Mouse (Mus musculus) MEL (cell line): ENCODE data around the gene Edem3. TPM values are rescaled to one million over a fixed set of nuclear protein-coding genes. Genes with fewer than 3 reads are reported as not detected.

ENCODE experiments used
- DNase-seq: peaks from one replicate; pipeline ENCODE4 v3.0.0; 2011; ENCODE audit warnings: low read depth, low spot score
- H3K27ac ChIP-seq: 2 replicates; pipeline ENCODE4 v1.5.1; 2012; ENCODE audit warnings: low read depth, mild to moderate bottlenecking, control low read depth, low read length, moderate library complexity; ENCODE audit not compliant: control insufficient read depth
- H3K27me3 ChIP-seq, 2 experiments: fragments of 150-350 bp in 1 of 2; sonication (generic) in 1 of 2; 2 replicates each; pipeline ENCODE4 v1.6.1; 2012; ENCODE audit warnings: low read length in 2 of 2, mild to moderate bottlenecking in 2 of 2, improper control_type of control experiment in 1 of 2, moderate library complexity in 1 of 2; ENCODE audit not compliant: insufficient read depth in 2 of 2, control insufficient read depth in 1 of 2
- H3K36me3 ChIP-seq, 2 experiments: 2 replicates each; pipeline ENCODE4 v1.6.1; 2012 to 2014; ENCODE audit warnings: low read length in 2 of 2, improper control_type of control experiment in 1 of 2, inconsistent platforms in 1 of 2, mild to moderate bottlenecking in 1 of 2; ENCODE audit not compliant: insufficient read depth in 2 of 2, control insufficient read depth in 1 of 2
- H3K4me1 ChIP-seq, 2 experiments: fragments of 150-350 bp in 1 of 2; sonication (generic) in 1 of 2; 2 replicates each; pipeline ENCODE4 v1.6.1; 2012; ENCODE audit warnings: low read length in 2 of 2, improper control_type of control experiment in 1 of 2, mild to moderate bottlenecking in 1 of 2; ENCODE audit not compliant: insufficient read depth in 2 of 2, control insufficient read depth in 1 of 2
- H3K4me3 ChIP-seq, 2 experiments: fragments of 150-350 bp in 1 of 2; sonication (generic) in 1 of 2; 2 replicates each; pipeline ENCODE4 v1.5.1; 2012; ENCODE audit warnings: low read depth in 2 of 2, low read length in 2 of 2, mild to moderate bottlenecking in 2 of 2, moderate library complexity in 2 of 2, control low read depth in 1 of 2, improper control_type of control experiment in 1 of 2; ENCODE audit not compliant: control insufficient read depth in 1 of 2, insufficient read depth in 1 of 2
- H3K79me2 ChIP-seq: 2 replicates; pipeline ENCODE4 v1.6.1; 2012; ENCODE audit warnings: mild to moderate bottlenecking, low read length, moderate library complexity; ENCODE audit not compliant: control insufficient read depth, poor library complexity, insufficient read depth
- H3K9ac ChIP-seq: 2 replicates; pipeline ENCODE4 v1.6.1; 2012; ENCODE audit warnings: low read depth, mild to moderate bottlenecking, control low read depth, low read length, moderate library complexity; ENCODE audit not compliant: control insufficient read depth, poor library complexity, severe bottlenecking
- H3K9me3 ChIP-seq: fragments of 150-350 bp; sonication (generic); replicated peaks from 2 replicates; pipeline ENCODE4 v1.6.1; 2012; ENCODE audit warnings: mild to moderate bottlenecking, low read length, improper control_type of control experiment, moderate library complexity; ENCODE audit not compliant: insufficient read depth
- CTCF ChIP-seq, 3 experiments: IDR thresholded peaks in 2 of 3; conservative IDR thresholded peaks in 1 of 3; 2 replicates each; pipeline ENCODE4 v1.5.1; 2011 to 2012; ENCODE audit warnings: low read length in 3 of 3, low read depth in 2 of 3, mild to moderate bottlenecking in 2 of 3, improper control_type of control experiment in 1 of 3, inconsistent platforms in 1 of 3, mixed read lengths in 1 of 3, moderate library complexity in 1 of 3; ENCODE audit not compliant: control insufficient read depth in 1 of 3, insufficient read depth in 1 of 3, poor library complexity in 1 of 3, severe bottlenecking in 1 of 3
- EP300 ChIP-seq, 2 experiments: IDR thresholded peaks; 2 replicates each; pipeline ENCODE4 v1.6.1; 2011; ENCODE audit warnings: improper control_type of control experiment in 2 of 2, low read length in 2 of 2, low read depth in 1 of 2, mild to moderate bottlenecking in 1 of 2
- GABPA ChIP-seq: IDR thresholded peaks from 2 replicates; pipeline ENCODE4 v1.6.1; 2012; ENCODE audit warnings: low read depth, mild to moderate bottlenecking, inconsistent platforms, low read length, improper control_type of control experiment, moderate library complexity
- MAX ChIP-seq: IDR thresholded peaks from 2 replicates; pipeline ENCODE4 v1.6.1; 2011; ENCODE audit warnings: low read length, improper control_type of control experiment
- MXI1 ChIP-seq: IDR thresholded peaks from 2 replicates; pipeline ENCODE4 v1.6.1; 2011; ENCODE audit warnings: mild to moderate bottlenecking, low read depth, low read length, improper control_type of control experiment
- NELFE ChIP-seq: IDR thresholded peaks from 2 replicates; pipeline ENCODE4 v1.6.1; 2011; ENCODE audit warnings: low read depth, low read length, improper control_type of control experiment
- RAD21 ChIP-seq: IDR thresholded peaks from 2 replicates; pipeline ENCODE4 v1.6.1; 2011; ENCODE audit warnings: mild to moderate bottlenecking, low read depth, low read length, improper control_type of control experiment
- RCOR1 ChIP-seq: IDR thresholded peaks from 2 replicates; pipeline ENCODE4 v1.6.1; 2012; ENCODE audit warnings: low read depth, mild to moderate bottlenecking, inconsistent platforms, low read length, improper control_type of control experiment
- SMC3 ChIP-seq: IDR thresholded peaks from 2 replicates; pipeline ENCODE4 v1.6.1; 2011; ENCODE audit warnings: low read depth, low read length, improper control_type of control experiment
- UBTF ChIP-seq: IDR thresholded peaks from 2 replicates; pipeline ENCODE4 v1.6.1; 2012; ENCODE audit warnings: low read depth, mild to moderate bottlenecking, inconsistent platforms, low read length, improper control_type of control experiment, moderate library complexity, borderline replicate concordance; ENCODE audit not compliant: insufficient read depth
- ZC3H11A ChIP-seq: IDR thresholded peaks from 2 replicates; pipeline ENCODE4 v1.6.1; 2012; ENCODE audit warnings: low read depth, mild to moderate bottlenecking, inconsistent platforms, low read length, improper control_type of control experiment
- ZKSCAN1 ChIP-seq: IDR thresholded peaks from 2 replicates; pipeline ENCODE4 v1.6.1; 2012; ENCODE audit warnings: low read depth, mild to moderate bottlenecking, inconsistent platforms, low read length, improper control_type of control experiment, moderate library complexity
- polyA plus RNA-seq, 2 experiments: library from polyadenylated mRNA; stranded (reverse) in 1 of 2; unstranded in 1 of 2; fragments of >175 nt in 1 of 2; fragments of >200 nt in 1 of 2; gene quantifications; 2 replicates each; pipeline versions ENCODE4 v1.2.1 to v1.2.4; 2012; ENCODE audit warnings: low replicate concordance in 2 of 2, low read depth in 1 of 2; ENCODE audit not compliant: insufficient read length in 2 of 2, insufficient read depth in 1 of 2, missing spikeins in 1 of 2
- total RNA-seq: library from RNA; depleted of rRNA; stranded (reverse); fragments of 300-350 nt; gene quantifications from 2 replicates; pipeline ENCODE4 v1.2.3, GENCODE M21; 2012

Edem3 gene
- total and polyA plus RNA-seq, 3 experiments: 11.6 to 15.6 TPM; not detected in 1

- Histone ChIP-seq H3K27ac (no peak overlapping the region), H3K79me2 (no peaks in the 10 kb centered on the region), H3K4me1 (no peaks in the 10 kb centered on the region), H3K9ac (no peak overlapping the region), H3K9me3 (no peaks in the 10 kb centered on the region), H3K36me3 (no peaks in the 10 kb centered on the region), H3K27me3 (peaks cover 0 to 5% of the 10 kb centered on the region in 2 experiments; a peak in 1 of 4 replicates), H3K4me3 (no peak overlapping the region)
- TF ChIP-seq ZC3H11A: no peak
- DNase-seq: no peak
Observed at GRCm38 (mm10) chr1:151845252-151845832, 90.2 kb downstream of the Edem3 start.

- DNase-seq: no peak
- no peaks in the 10 kb centered on the region for H3K9me3 ChIP-seq
- no peak overlapping the region for H3K4me3 ChIP-seq
- H3K27ac ChIP-seq: no peak overlapping the region
- no peaks in the 10 kb centered on the region for H3K36me3 ChIP-seq
- H3K27me3 ChIP-seq: peaks cover 0 to 3% of the 10 kb centered on the region in 2 experiments; a peak in 1 of 4 replicates
- no peaks in the 10 kb centered on the region for H3K4me1 ChIP-seq
- TF ChIP-seq MXI1 (no peak), NELFE (no peak), CTCF (IDR thresholded peaks at IDR 0.05 in 2 of 3, conservative IDR thresholded peaks at IDR 0.05 in 1 of 3; ENCODE audit: control insufficient read depth in 1 of 3, insufficient read depth in 1 of 3, low read depth in 2 of 3, low read length in 3 of 3, poor library complexity in 1 of 3, severe bottlenecking in 1 of 3) (peak; percentile 4 to 50 (median 29); a peak in 4 of 6 replicates), RAD21 (peak; percentile 40), ZKSCAN1 (no peak), GABPA (no peak), EP300 (IDR thresholded peaks at IDR 0.05; ENCODE audit: low read depth in 1 of 2, low read length in 2 of 2) (no peak), SMC3 (peak; percentile 35; the same call in 1 of the 2 replicates)
- no peaks in the 10 kb centered on the region for H3K79me2 ChIP-seq
- H3K9ac ChIP-seq: no peak overlapping the region
Observed at GRCm38 (mm10) chr1:151845926-151846782, 91.0 kb downstream of the Edem3 start.

- no peaks in the 10 kb centered on the region for H3K36me3 ChIP-seq
- H3K9me3 ChIP-seq: no peaks in the 10 kb centered on the region
- no peak overlapping the region for H3K27ac ChIP-seq
- no peak overlapping the region for H3K9ac ChIP-seq
- H3K4me1 ChIP-seq: no peaks in the 10 kb centered on the region
- H3K27me3 ChIP-seq: peaks cover 0 to 3% of the 10 kb centered on the region in 2 experiments; a peak in 2 of 4 replicates
- H3K4me3 ChIP-seq: no peak overlapping the region
- no peaks in the 10 kb centered on the region for H3K79me2 ChIP-seq
- DNase-seq: no peak
- TF ChIP-seq RCOR1 (no peak), MAX (no peak), UBTF (no peak)
- TF ChIP-seq, all 39 proteins: peak for 0
Observed at GRCm38 (mm10) chr1:151848286-151848685, 93.1 kb downstream of the Edem3 start.
